Comparison of ENCODE assay signal across 18 mouse cellular contexts in the genomic region with DNA sequence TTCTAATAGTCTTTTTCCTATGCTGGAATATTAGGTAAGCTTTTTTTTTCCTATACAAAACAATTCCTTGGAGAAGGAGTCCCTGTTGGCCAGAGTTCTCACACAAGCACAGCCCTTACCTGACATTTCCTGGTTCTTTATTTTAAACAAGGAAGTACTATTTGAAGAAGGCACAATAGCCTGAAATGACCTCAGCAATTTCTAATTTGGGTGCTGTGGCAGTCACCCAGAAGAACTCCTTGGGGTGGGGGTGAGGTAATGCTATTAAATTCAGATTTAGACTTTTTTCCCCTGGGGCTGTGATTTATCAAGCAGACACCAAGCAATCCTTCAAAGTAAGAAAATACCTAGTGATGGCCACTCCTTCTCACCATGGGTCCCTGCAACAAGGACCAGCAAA. TPM values are rescaled to one million over a fixed set of nuclear protein-coding genes. Genes with fewer than 3 reads are reported as not detected.
DNase-seq lines count a peak whose midpoint lies in the region; ATAC-seq and TF ChIP-seq lines count a peak whose summit lies in the region.
"Had no signal": no experiment of that assay in that cellular context is flagged by ENCODE, and none has a peak within 500 bp of the region (broad histone marks: within the 10 kb centered on the region; RNA-seq: fewer than 3 reads in every experiment).

No protein-coding gene starts in this region.

- no peak for TF ChIP-seq EP300 in stomach, postnatal 0 days (optimal IDR thresholded peaks at IDR 0.05)

- ATAC-seq in kidney, embryonic 14.5 days (ENCODE audit: low FRiP score, low TSS enrichment), result no peak
- ATAC-seq in stomach, embryonic 16.5 days (ENCODE audit: insufficient read depth, low FRiP score), result no peak
- no peak for ATAC-seq in stomach, postnatal 0 days (ENCODE audit: low FRiP score, low TSS enrichment)
- ATAC-seq: hindbrain, embryonic 16.5 days; intestine, embryonic 16.5 days had no signal

- H3K4me1 ChIP-seq in heart, embryonic 10.5 days, result peaks cover 26% of the 10 kb centered on the region
- peaks cover 5% of the 10 kb centered on the region; the same call in 1 of the 2 replicates for H3K4me1 ChIP-seq in kidney, adult 2 months (ENCODE audit: control insufficient read depth, insufficient read depth, low read length)
- H3K4me1 ChIP-seq in kidney, embryonic 14.5 days (ENCODE audit: control insufficient read depth, insufficient read depth, low read length), result no peaks in the 10 kb centered on the region; the same call in 1 of the 2 replicates
- H3K4me1 ChIP-seq in stomach, embryonic 16.5 days (ENCODE audit: control insufficient read depth, insufficient read depth, low read length), result peaks cover 23% of the 10 kb centered on the region
- H3K4me1 ChIP-seq in stomach, postnatal 0 days (replicated peaks; ENCODE audit: control insufficient read depth, insufficient read depth), result no peaks in the 10 kb centered on the region
- H3K4me1 ChIP-seq: forebrain, embryonic 10.5 days had no signal

- no peak overlapping the region for H3K4me3 ChIP-seq in heart, embryonic 10.5 days
- H3K4me3 ChIP-seq in kidney, adult 2 months (ENCODE audit: insufficient read depth, low read depth, low read length), result no peak overlapping the region
- no peak overlapping the region for H3K4me3 ChIP-seq in kidney, embryonic 14.5 days (ENCODE audit: low read length)
- no peak overlapping the region for H3K4me3 ChIP-seq in stomach, embryonic 16.5 days (replicated peaks; ENCODE audit: low read length)
- H3K4me3 ChIP-seq in stomach, postnatal 0 days (ENCODE audit: low read depth, low read length), result no peak overlapping the region
- H3K4me3 ChIP-seq: forebrain, embryonic 10.5 days had no signal

- no peaks in the 10 kb centered on the region for H3K36me3 ChIP-seq in heart, embryonic 10.5 days
- H3K36me3 ChIP-seq in kidney, adult 2 months (ENCODE audit: control insufficient read depth, insufficient read depth, low read length), result no peaks in the 10 kb centered on the region
- H3K36me3 ChIP-seq in kidney, embryonic 14.5 days (ENCODE audit: control insufficient read depth, insufficient read depth, low read length), result no peaks in the 10 kb centered on the region
- no peaks in the 10 kb centered on the region for H3K36me3 ChIP-seq in stomach, embryonic 16.5 days (ENCODE audit: control insufficient read depth, insufficient read depth, low read length)
- H3K36me3 ChIP-seq in stomach, postnatal 0 days (ENCODE audit: control insufficient read depth, insufficient read depth, low read length), result no peaks in the 10 kb centered on the region
- no peaks in the 10 kb centered on the region for H3K36me3 ChIP-seq in splenic B cell, adult 2 months (ENCODE audit: control insufficient read depth, insufficient read depth, low read length, poor library complexity, severe bottlenecking)
- H3K36me3 ChIP-seq: forebrain, embryonic 10.5 days had no signal

- no peak overlapping the region for H3K27ac ChIP-seq in heart, embryonic 10.5 days
- H3K27ac ChIP-seq in kidney, adult 2 months (ENCODE audit: insufficient read depth, low read depth, low read length), result no peak overlapping the region
- no peak overlapping the region for H3K27ac ChIP-seq in kidney, embryonic 14.5 days (ENCODE audit: low read depth, low read length)
- H3K27ac ChIP-seq in stomach, embryonic 16.5 days (ENCODE audit: low read length), result peak overlapping the region; percentile 9; the same call in 1 of the 2 replicates
- no peak overlapping the region for H3K27ac ChIP-seq in stomach, postnatal 0 days (replicated peaks)
- H3K27ac ChIP-seq: forebrain, embryonic 10.5 days; liver, embryonic 14.5 days; macrophage had no signal

- DNase-seq in heart, adult 11 months, result peak; percentile 96
- DNase-seq in heart, embryonic 10.5 days (ENCODE audit: low spot score), result no peak
- DNase-seq in kidney, adult 2 months, result peak; percentile 70
- DNase-seq in stomach, postnatal 0 days (ENCODE audit: low spot score), result no peak
- DNase-seq in splenic B cell, adult 2 months (ENCODE audit: low read depth, low spot score), result peak; percentile 31
- no peak for DNase-seq in frontal cortex, adult 2 months (ENCODE audit: extremely low spot score in 1 of 2, low spot score in 1 of 2)
- DNase-seq: cerebellum, adult 8-10 months; gastrocnemius, postnatal 25 days; right cerebral cortex, postnatal 25 days; thymus, postnatal 14 days had no signal

- TF ChIP-seq POLR2A in kidney, adult 2 months (IDR thresholded peaks at IDR 0.05; ENCODE audit: low read depth, low read length), result no peak

- no peaks in the 10 kb centered on the region for H3K27me3 ChIP-seq in heart, embryonic 10.5 days (ENCODE audit: insufficient read depth, poor library complexity, severe bottlenecking)
- H3K27me3 ChIP-seq in kidney, adult 2 months (replicated peaks; ENCODE audit: control insufficient read depth, insufficient read depth, low read length), result no peaks in the 10 kb centered on the region
- no peaks in the 10 kb centered on the region for H3K27me3 ChIP-seq in kidney, embryonic 14.5 days (ENCODE audit: control insufficient read depth, insufficient read depth, low read length)
- no peaks in the 10 kb centered on the region for H3K27me3 ChIP-seq in stomach, embryonic 16.5 days (ENCODE audit: control insufficient read depth, insufficient read depth, low read length)
- H3K27me3 ChIP-seq in stomach, postnatal 0 days (ENCODE audit: control insufficient read depth, insufficient read depth, low read length), result no peaks in the 10 kb centered on the region
- H3K27me3 ChIP-seq in splenic B cell, adult 2 months (ENCODE audit: control insufficient read depth, insufficient read depth, low read length, poor library complexity, severe bottlenecking), result no peaks in the 10 kb centered on the region

- TF ChIP-seq CTCF in kidney, adult 2 months (conservative IDR thresholded peaks at IDR 0.05; ENCODE audit: insufficient read depth, insufficient read length, low read depth, low read length), result no peak
- no peak for TF ChIP-seq CTCF in stomach, postnatal 0 days (IDR thresholded peaks at IDR 0.05; ENCODE audit: low read depth)

- no peaks in the 10 kb centered on the region for H3K9me3 ChIP-seq in heart, embryonic 10.5 days
- no peaks in the 10 kb centered on the region for H3K9me3 ChIP-seq in kidney, embryonic 14.5 days (ENCODE audit: control insufficient read depth, low read length)
- H3K9me3 ChIP-seq in stomach, embryonic 16.5 days (replicated peaks; ENCODE audit: control insufficient read depth, low read length), result no peaks in the 10 kb centered on the region
- no peaks in the 10 kb centered on the region for H3K9me3 ChIP-seq in stomach, postnatal 0 days (ENCODE audit: control insufficient read depth, low read length)
- H3K9me3 ChIP-seq: forebrain, embryonic 10.5 days had no signal

- H3K9ac ChIP-seq in kidney, embryonic 14.5 days (ENCODE audit: low read depth, low read length), result no peak overlapping the region
- no peak overlapping the region for H3K9ac ChIP-seq in stomach, embryonic 16.5 days (ENCODE audit: low read length)
- H3K9ac ChIP-seq in stomach, postnatal 0 days (ENCODE audit: low read length), result no peak overlapping the region
- H3K9ac ChIP-seq: liver, embryonic 14.5 days had no signal

- no peak overlapping the region for H3K4me2 ChIP-seq in kidney, embryonic 14.5 days (replicated peaks; ENCODE audit: low read depth, low read length)
- H3K4me2 ChIP-seq in stomach, embryonic 16.5 days (ENCODE audit: low read depth, low read length), result no peak overlapping the region
- no peak overlapping the region for H3K4me2 ChIP-seq in stomach, postnatal 0 days (replicated peaks; ENCODE audit: low read depth)
- H3K4me2 ChIP-seq: midbrain, embryonic 11.5 days had no signal

RNA-seq across cellular contexts. Expression of gene Mmp15, which starts 28.9 kb away (rescaled TPM):
- 30.9 and 50.2 TPM in 2 replicates for polyA plus RNA-seq in heart, embryonic 10.5 days (2016; fragmentation: Nextera tagmentation; extraction: Ambion mirVana)
- polyA plus RNA-seq in kidney, adult 2 months (2012; rRNA removed), result 5.3 and 5.6 TPM in 2 replicates
- polyA plus RNA-seq in kidney, embryonic 14.5 days (2014; fragmentation: Nextera tagmentation; extraction: Ambion mirVana), result 10.9 and 16.1 TPM in 2 replicates
- 13.4 and 15.3 TPM in 2 replicates for polyA plus RNA-seq in stomach, embryonic 16.5 days (2015; fragmentation: Nextera tagmentation; extraction: Ambion mirVana)
- 19.0 and 21.7 TPM in 2 replicates for polyA plus RNA-seq in stomach, postnatal 0 days (2015; fragmentation: Nextera tagmentation; extraction: Ambion mirVana)
- 8.4 and 9.1 TPM in 2 replicates for polyA plus RNA-seq in frontal cortex, adult 2 months (2012; rRNA removed)

RNA-seq across cellular contexts. Expression of gene Usb1, which starts 48.9 kb away (rescaled TPM):
- 31.5 and 33.0 TPM in 2 replicates for polyA plus RNA-seq in heart, embryonic 10.5 days (2016; fragmentation: Nextera tagmentation; extraction: Ambion mirVana)
- 27.7 and 29.8 TPM in 2 replicates for polyA plus RNA-seq in kidney, adult 2 months (2012; rRNA removed)
- polyA plus RNA-seq in kidney, embryonic 14.5 days (2014; fragmentation: Nextera tagmentation; extraction: Ambion mirVana), result 43.4 and 50.9 TPM in 2 replicates
- 38.7 and 42.0 TPM in 2 replicates for polyA plus RNA-seq in stomach, embryonic 16.5 days (2015; fragmentation: Nextera tagmentation; extraction: Ambion mirVana)
- 21.5 and 24.6 TPM in 2 replicates for polyA plus RNA-seq in stomach, postnatal 0 days (2015; fragmentation: Nextera tagmentation; extraction: Ambion mirVana)
- 16.9 and 17.3 TPM in 2 replicates for polyA plus RNA-seq in frontal cortex, adult 2 months (2012; rRNA removed)

RNA-seq across cellular contexts. Expression of gene Zfp319, which starts 49.2 kb away (rescaled TPM):
- 7.5 TPM in 2 replicates for polyA plus RNA-seq in heart, embryonic 10.5 days (2016; fragmentation: Nextera tagmentation; extraction: Ambion mirVana)
- polyA plus RNA-seq in kidney, adult 2 months (2012; rRNA removed), result 6.2 and 6.5 TPM in 2 replicates
- 6.6 and 8.7 TPM in 2 replicates for polyA plus RNA-seq in kidney, embryonic 14.5 days (2014; fragmentation: Nextera tagmentation; extraction: Ambion mirVana)
- 6.5 and 7.0 TPM in 2 replicates for polyA plus RNA-seq in stomach, embryonic 16.5 days (2015; fragmentation: Nextera tagmentation; extraction: Ambion mirVana)
- 2.5 TPM in 2 replicates for polyA plus RNA-seq in stomach, postnatal 0 days (2015; fragmentation: Nextera tagmentation; extraction: Ambion mirVana)
- polyA plus RNA-seq in frontal cortex, adult 2 months (2012; rRNA removed), result 10.0 and 10.6 TPM in 2 replicates

RNA-seq across cellular contexts. Expression of gene Cfap20, which starts 53.7 kb away (rescaled TPM):
- polyA plus RNA-seq in heart, embryonic 10.5 days (2016; fragmentation: Nextera tagmentation; extraction: Ambion mirVana), result 126 and 129 TPM in 2 replicates
- polyA plus RNA-seq in kidney, adult 2 months (2012; rRNA removed), result 35.7 and 41.2 TPM in 2 replicates
- 164 and 174 TPM in 2 replicates for polyA plus RNA-seq in kidney, embryonic 14.5 days (2014; fragmentation: Nextera tagmentation; extraction: Ambion mirVana)
- polyA plus RNA-seq in stomach, embryonic 16.5 days (2015; fragmentation: Nextera tagmentation; extraction: Ambion mirVana), result 123 and 134 TPM in 2 replicates
- polyA plus RNA-seq in stomach, postnatal 0 days (2015; fragmentation: Nextera tagmentation; extraction: Ambion mirVana), result 85.5 and 85.7 TPM in 2 replicates
- 106 and 108 TPM in 2 replicates for polyA plus RNA-seq in frontal cortex, adult 2 months (2012; rRNA removed)

Comparison
In these comparisons a context has a peak if more than half of its experiments do, and no peak if none do; other contexts are left out.
1. DNase-seq: peak in heart, adult 11 months (single experiment), kidney, adult 2 months (single experiment) and splenic B cell, adult 2 months (single experiment); none in heart, embryonic 10.5 days (single experiment), stomach, postnatal 0 days (single experiment) and frontal cortex, adult 2 months (0 of 2).